Mouse (Mus musculus) kidney, adult 2 months (tissue): ENCODE results near the gene Cntn5.

Source experiments
- CTCF ChIP-seq: fragments of 200-500 bp; conservative IDR thresholded peaks from 2 replicates; pipeline ENCODE4 v1.5.1; 2011; ENCODE audit warnings: low read depth, mild to moderate bottlenecking, control low read depth, low read length, moderate library complexity, mixed read lengths; ENCODE audit not compliant: insufficient read depth, insufficient read length
- POLR2A ChIP-seq: fragments of 200-500 bp; IDR thresholded peaks from one replicate; pipeline ENCODE4 v1.6.1; 2011; ENCODE audit warnings: low read depth, low read length, control low read depth

DNA sequence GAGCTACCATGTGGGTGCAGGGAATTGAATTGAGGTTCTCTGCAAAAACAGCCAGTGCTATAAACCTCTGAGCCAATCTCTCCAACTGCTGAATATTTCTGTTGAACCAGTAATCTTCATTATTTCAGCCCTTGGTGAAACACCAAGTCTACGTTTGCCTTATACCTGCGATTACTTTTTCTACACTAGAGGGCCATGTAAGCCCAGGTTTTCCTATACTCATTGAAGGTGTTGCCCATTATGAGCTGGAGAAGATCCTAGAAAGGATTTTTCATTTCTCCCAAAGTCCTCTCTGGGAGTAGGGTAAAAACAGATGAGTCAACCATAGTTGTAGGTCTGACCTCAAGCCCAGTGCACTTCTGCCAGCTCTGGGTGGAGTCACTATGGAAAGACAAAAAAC, 1105.0 kb downstream of the Cntn5 start:
- TF ChIP-seq CTCF (no peak), POLR2A (no peak)
